Mouse (Mus musculus): ENCODE data around the gene Gm20388. TPM values are rescaled to one million over a fixed set of nuclear protein-coding genes. Genes with fewer than 3 reads are reported as not detected.

The Gm20388 gene
- polyA plus RNA-seq, 1 experiment from 2014 or later: not detected

DNA sequence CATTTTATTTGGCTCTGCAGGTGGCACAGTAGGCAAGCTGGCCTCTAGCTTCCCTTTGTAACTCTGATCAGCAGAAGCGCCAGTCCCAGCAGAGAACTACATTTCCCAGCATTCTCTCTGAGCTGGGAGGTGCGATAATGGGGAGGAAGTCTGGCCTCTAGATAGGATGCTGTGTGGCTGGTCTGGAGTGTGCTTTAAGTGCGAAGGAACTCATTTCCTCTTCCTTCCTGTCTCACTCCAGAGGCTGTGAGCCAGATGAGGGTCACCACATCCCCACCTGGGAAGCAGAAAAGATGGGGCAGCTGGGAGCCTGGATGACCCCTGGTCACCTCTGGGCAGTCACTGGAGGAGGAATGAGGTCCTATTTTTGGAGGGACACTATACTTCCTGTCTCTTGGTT, 1265.7 kb downstream of the Gm20388 start:
- H3K4me1 ChIP-seq (ENCODE audit: control insufficient read depth, insufficient read depth, low read length): peaks cover 31% of the 10 kb centered on the region
- no peaks in the 10 kb centered on the region for H3K9me3 ChIP-seq (ENCODE audit: control insufficient read depth, low read length)
- no peak overlapping the region for H3K4me2 ChIP-seq (ENCODE audit: low read depth, severe bottlenecking)
- no peak overlapping the region for H3K9ac ChIP-seq (ENCODE audit: low read length)
- DNase-seq (ENCODE audit: low spot score) (peak; percentile 51), ATAC-seq (ENCODE audit: insufficient number of reproducible peaks, low FRiP score, low TSS enrichment, low read depth) (0 out of 2 replicates have a peak, but pooled peaks have one; percentile 1)
- WGBS: 14% methylated on average over 3 of the region's 3 CpGs
- H3K27me3 ChIP-seq (ENCODE audit: control insufficient read depth, insufficient read depth, low read length): no peaks in the 10 kb centered on the region
- H3K27ac ChIP-seq (replicated peaks; ENCODE audit: low read depth, low read length): no peak overlapping the region
- no peaks in the 10 kb centered on the region for H3K36me3 ChIP-seq (ENCODE audit: control insufficient read depth, insufficient read depth, low read length)
- H3K4me3 ChIP-seq (ENCODE audit: low read depth, low read length): no peak overlapping the region

DNA sequence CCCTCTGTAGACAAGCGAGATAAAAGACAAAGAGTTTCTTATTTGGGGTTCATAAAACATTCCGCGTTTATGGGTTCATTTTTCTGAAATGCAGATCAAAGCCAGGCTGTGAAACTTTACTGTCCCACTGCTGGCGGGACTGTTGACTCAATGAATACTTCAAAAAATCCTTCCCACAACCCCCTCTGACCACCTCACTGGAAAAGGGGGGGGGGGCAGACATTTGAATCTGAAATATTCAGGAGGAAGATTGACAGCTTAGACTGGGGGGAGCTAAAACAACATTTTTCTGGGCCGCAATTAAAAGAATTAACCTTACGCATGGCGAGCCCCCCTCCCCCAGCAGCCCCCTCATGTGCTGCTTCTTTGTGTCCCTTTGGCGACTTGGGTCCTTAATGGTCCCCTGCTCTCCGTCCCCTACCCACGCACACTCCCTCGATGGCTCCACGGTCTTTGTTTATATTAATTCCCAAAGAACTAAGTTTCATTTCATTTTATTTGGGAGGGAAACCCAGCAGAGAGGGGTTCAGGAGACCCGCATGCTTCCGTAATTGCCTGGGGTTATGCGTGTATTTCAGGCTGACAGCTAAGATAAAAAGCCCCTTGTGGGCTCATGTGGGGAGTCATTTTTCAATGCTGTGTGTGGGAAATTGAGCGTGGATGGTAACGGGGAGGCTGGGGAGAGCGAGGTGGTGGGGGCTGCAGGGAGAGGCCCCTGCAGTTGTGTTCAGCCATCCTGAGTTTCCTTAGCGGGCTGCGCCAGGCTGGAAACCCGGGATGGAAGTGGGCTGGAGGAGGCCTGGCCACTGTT, 1270.0 kb downstream of the Gm20388 start:
- ATAC-seq (ENCODE audit: insufficient number of reproducible peaks, low FRiP score, low TSS enrichment, low read depth) (no peak), DNase-seq (ENCODE audit: low spot score) (peak; percentile 33)
- Histone ChIP-seq H3K4me3 (ENCODE audit: low read depth, low read length) (no peak overlapping the region), H3K4me2 (ENCODE audit: low read depth, severe bottlenecking) (0 out of 2 replicates have a peak overlapping the region, but pooled peaks have one; percentile 11), H3K9ac (ENCODE audit: low read length) (no peak overlapping the region; the same call in 1 of the 2 replicates), H3K27me3 (ENCODE audit: control insufficient read depth, insufficient read depth, low read length) (no peaks in the 10 kb centered on the region), H3K36me3 (ENCODE audit: control insufficient read depth, insufficient read depth, low read length) (no peaks in the 10 kb centered on the region), H3K27ac (replicated peaks; ENCODE audit: low read depth, low read length) (peak overlapping the region; percentile 54; the same call in 1 of the 2 replicates), H3K9me3 (ENCODE audit: control insufficient read depth, low read length) (no peaks in the 10 kb centered on the region), H3K4me1 (ENCODE audit: control insufficient read depth, insufficient read depth, low read length) (peaks cover 29% of the 10 kb centered on the region)
- WGBS: 44% methylated on average over 21 of the region's 21 CpGs

DNA sequence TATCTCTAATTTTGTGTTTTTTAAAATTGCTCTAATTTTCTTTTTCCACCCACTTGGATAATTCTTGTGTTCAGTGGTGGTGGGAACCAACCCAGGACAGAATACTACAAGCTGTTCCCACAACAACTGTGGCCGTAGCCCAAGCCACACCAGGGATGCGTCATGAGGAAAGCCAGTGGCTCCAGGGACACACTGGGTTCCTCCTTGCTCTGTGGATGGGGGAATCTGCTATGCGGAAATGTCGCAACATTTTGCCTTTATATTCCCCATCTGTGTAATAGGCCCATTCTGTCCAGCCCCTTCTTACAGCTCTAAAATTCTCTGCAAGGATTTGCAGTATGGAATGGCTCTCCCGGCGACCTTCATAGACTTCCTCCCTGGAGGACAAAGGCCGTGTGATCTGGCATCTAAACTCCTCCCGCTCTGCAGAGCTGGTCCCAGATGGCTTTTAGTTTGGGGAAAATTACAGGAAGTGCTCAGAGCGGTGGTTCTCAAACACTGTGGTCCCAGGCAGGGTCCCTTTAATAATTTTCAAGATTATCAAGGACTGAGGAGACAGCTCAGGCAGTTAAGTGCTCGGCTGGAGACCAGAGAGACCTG, 1270.7 kb downstream of the Gm20388 start:
- ATAC-seq (ENCODE audit: insufficient number of reproducible peaks, low FRiP score, low TSS enrichment, low read depth): no peak
- WGBS: 53% methylated on average over 10 of the region's 10 CpGs
- Histone ChIP-seq H3K9me3 (ENCODE audit: control insufficient read depth, low read length) (no peaks in the 10 kb centered on the region), H3K27me3 (ENCODE audit: control insufficient read depth, insufficient read depth, low read length) (no peaks in the 10 kb centered on the region), H3K36me3 (ENCODE audit: control insufficient read depth, insufficient read depth, low read length) (no peaks in the 10 kb centered on the region), H3K27ac (replicated peaks; ENCODE audit: low read depth, low read length) (peak overlapping the region; percentile 42; the same call in 1 of the 2 replicates), H3K4me3 (ENCODE audit: low read depth, low read length) (no peak overlapping the region), H3K4me1 (ENCODE audit: control insufficient read depth, insufficient read depth, low read length) (peaks cover 23% of the 10 kb centered on the region), H3K4me2 (ENCODE audit: low read depth, severe bottlenecking) (0 out of 2 replicates have a peak overlapping the region, but pooled peaks have one; percentile 11), H3K9ac (ENCODE audit: low read length) (peak overlapping the region; percentile 40; the same call in 1 of the 2 replicates)
- peak; percentile 35 for DNase-seq (ENCODE audit: low spot score)

DNA sequence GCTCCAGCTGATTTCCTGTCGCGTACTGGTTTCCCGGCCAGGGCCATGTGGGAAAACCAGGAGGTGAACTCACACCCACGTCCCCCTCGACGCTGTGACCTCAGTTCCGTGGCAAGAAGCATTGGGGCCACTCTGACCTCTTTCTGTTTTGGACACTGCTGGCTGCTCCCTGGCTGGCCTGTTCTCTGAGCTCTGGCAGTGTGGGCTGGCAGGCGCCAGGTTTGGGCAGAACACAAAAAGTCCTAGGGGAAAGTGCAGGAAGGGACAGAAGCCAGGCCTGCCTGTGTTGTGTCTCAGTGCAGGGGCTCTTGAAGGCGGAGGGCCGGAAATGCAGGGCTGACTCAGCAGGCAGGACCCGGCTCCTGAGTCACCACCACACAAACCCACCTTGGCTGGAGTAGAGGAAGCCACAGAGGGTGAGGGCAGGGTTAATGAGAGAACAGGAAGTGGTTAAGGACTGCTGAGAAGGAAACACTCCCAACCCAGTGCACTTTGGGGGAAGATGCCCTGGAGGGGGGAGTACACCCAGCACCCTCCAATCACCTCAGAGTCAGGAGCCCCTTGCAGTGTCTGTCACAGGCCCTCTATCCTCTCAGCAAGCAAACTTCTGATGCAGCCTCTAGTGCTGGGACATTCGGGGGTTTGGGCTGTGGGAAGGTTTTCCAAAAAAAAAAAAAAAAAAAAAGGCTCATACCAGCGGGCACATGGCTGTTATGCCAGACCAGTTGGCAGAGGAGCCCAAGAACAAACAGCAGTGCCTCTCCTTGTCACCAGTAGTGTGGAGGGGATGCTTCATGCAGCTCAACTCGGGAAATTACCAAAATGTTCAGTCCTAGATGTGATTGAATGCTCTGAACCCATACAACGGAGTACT, 1277.1 kb downstream of the Gm20388 start:
- Histone ChIP-seq H3K4me3 (ENCODE audit: low read depth, low read length) (no peak overlapping the region), H3K4me1 (ENCODE audit: control insufficient read depth, insufficient read depth, low read length) (peaks cover 8% of the 10 kb centered on the region), H3K27ac (replicated peaks; ENCODE audit: low read depth, low read length) (no peak overlapping the region), H3K9me3 (ENCODE audit: control insufficient read depth, low read length) (no peaks in the 10 kb centered on the region), H3K4me2 (ENCODE audit: low read depth, severe bottlenecking) (no peak overlapping the region), H3K27me3 (ENCODE audit: control insufficient read depth, insufficient read depth, low read length) (peaks cover 3% of the 10 kb centered on the region; the same call in 1 of the 2 replicates), H3K36me3 (ENCODE audit: control insufficient read depth, insufficient read depth, low read length) (no peaks in the 10 kb centered on the region), H3K9ac (ENCODE audit: low read length) (no peak overlapping the region)
- DNase-seq (ENCODE audit: low spot score): peak; percentile 45
- no peak for ATAC-seq (ENCODE audit: insufficient number of reproducible peaks, low FRiP score, low TSS enrichment, low read depth)
- WGBS: 70% methylated on average over 15 of the region's 15 CpGs

DNA sequence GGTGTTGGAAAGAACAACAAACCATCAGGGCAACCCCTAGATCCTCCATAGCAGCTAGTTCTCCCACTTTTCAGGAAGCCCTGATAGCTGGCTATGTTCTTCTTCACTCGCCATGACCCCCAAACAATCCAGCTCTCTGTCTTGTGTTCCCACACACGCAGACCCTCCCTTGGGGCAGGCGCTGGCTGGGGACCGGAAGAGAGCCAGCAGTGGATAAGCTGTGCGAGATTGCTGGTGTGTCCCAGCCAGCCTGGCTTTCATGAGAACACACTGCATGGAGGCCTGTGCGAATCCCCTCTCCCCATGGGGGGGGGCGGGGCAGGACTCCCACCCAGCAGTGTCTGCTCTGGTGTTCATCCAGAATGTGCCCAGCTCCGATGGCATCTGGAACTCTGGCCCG, 1278.4 kb downstream of the Gm20388 start:
- no peak overlapping the region for H3K4me2 ChIP-seq (ENCODE audit: low read depth, severe bottlenecking)
- no peak overlapping the region for H3K4me3 ChIP-seq (ENCODE audit: low read depth, low read length)
- no peaks in the 10 kb centered on the region for H3K36me3 ChIP-seq (ENCODE audit: control insufficient read depth, insufficient read depth, low read length)
- peaks cover 3% of the 10 kb centered on the region; the same call in 1 of the 2 replicates for H3K27me3 ChIP-seq (ENCODE audit: control insufficient read depth, insufficient read depth, low read length)
- DNase-seq (ENCODE audit: low spot score) (no peak), ATAC-seq (ENCODE audit: insufficient number of reproducible peaks, low FRiP score, low TSS enrichment, low read depth) (no peak)
- WGBS: 63% methylated on average over 9 of the region's 9 CpGs
- H3K4me1 ChIP-seq (ENCODE audit: control insufficient read depth, insufficient read depth, low read length): peaks cover 8% of the 10 kb centered on the region
- peak overlapping the region; percentile 13; the same call in 1 of the 2 replicates for H3K9ac ChIP-seq (ENCODE audit: low read length)
- no peaks in the 10 kb centered on the region for H3K9me3 ChIP-seq (ENCODE audit: control insufficient read depth, low read length)
- H3K27ac ChIP-seq (replicated peaks; ENCODE audit: low read depth, low read length): no peak overlapping the region

- H3K36me3 ChIP-seq (ENCODE audit: control insufficient read depth, insufficient read depth, low read length): no peaks in the 10 kb centered on the region
- no peak overlapping the region for H3K4me3 ChIP-seq (ENCODE audit: low read depth, low read length)
- 35% methylated on average over 8 of the region's 8 CpGs for WGBS
- H3K27me3 ChIP-seq (ENCODE audit: control insufficient read depth, insufficient read depth, low read length): peaks cover 3% of the 10 kb centered on the region; the same call in 1 of the 2 replicates
- ATAC-seq (ENCODE audit: insufficient number of reproducible peaks, low FRiP score, low TSS enrichment, low read depth) (no peak), DNase-seq (ENCODE audit: low spot score) (no peak)
- no peak overlapping the region for H3K4me2 ChIP-seq (ENCODE audit: low read depth, severe bottlenecking)
- no peaks in the 10 kb centered on the region for H3K9me3 ChIP-seq (ENCODE audit: control insufficient read depth, low read length)
- H3K4me1 ChIP-seq (ENCODE audit: control insufficient read depth, insufficient read depth, low read length): peaks cover 8% of the 10 kb centered on the region
- H3K27ac ChIP-seq (replicated peaks; ENCODE audit: low read depth, low read length): no peak overlapping the region
- no peak overlapping the region for H3K9ac ChIP-seq (ENCODE audit: low read length)
Measured at GRCm38 (mm10) chr8:121192451-121192850, 1281.8 kb downstream of the Gm20388 start.

DNA sequence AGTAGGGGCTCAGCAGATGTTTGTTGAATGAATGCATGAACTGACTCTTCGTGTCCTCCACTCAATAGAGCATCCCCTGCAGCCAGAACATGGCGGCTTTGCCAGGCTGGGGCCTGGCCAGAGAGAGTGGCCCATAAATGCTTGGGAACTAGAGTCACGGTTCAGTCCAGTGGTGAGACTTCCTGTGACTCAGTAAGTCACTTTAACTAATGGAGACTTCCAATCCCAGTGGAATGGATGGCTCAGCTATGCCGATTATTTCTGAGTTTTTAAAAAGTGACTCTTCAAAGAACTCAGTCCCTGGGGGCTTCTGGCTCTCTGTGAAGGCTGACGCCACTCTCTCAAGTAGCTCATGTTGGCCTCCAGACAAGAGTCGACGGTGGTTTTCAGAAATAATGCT, 1285.3 kb downstream of the Gm20388 start:
- Histone ChIP-seq H3K4me3 (ENCODE audit: low read depth, low read length) (no peak overlapping the region), H3K4me1 (ENCODE audit: control insufficient read depth, insufficient read depth, low read length) (no peaks in the 10 kb centered on the region), H3K9me3 (ENCODE audit: control insufficient read depth, low read length) (no peaks in the 10 kb centered on the region), H3K27ac (replicated peaks; ENCODE audit: low read depth, low read length) (no peak overlapping the region), H3K36me3 (ENCODE audit: control insufficient read depth, insufficient read depth, low read length) (no peaks in the 10 kb centered on the region), H3K27me3 (ENCODE audit: control insufficient read depth, insufficient read depth, low read length) (no peaks in the 10 kb centered on the region), H3K9ac (ENCODE audit: low read length) (no peak overlapping the region), H3K4me2 (ENCODE audit: low read depth, severe bottlenecking) (no peak overlapping the region)
- 85% methylated on average over 7 of the region's 7 CpGs for WGBS
- no peak for DNase-seq (ENCODE audit: low spot score)
- ATAC-seq (ENCODE audit: insufficient number of reproducible peaks, low FRiP score, low TSS enrichment, low read depth): no peak
